Mouse (Mus musculus) embryonic facial prominence, embryonic 12.5 days (tissue): ENCODE measurements around the gene Tdrd3. TPM values are rescaled to one million over a fixed set of nuclear protein-coding genes. Genes with fewer than 3 reads are reported as not detected.

Experiments used
- ATAC-seq: fragments of 200-750 bp; cut with Nextera tagmentation; 2 replicates; pipeline ENCODE4 v1.8.0; 2017; ENCODE audit not compliant: insufficient number of reproducible peaks, insufficient read depth, low FRiP score, low TSS enrichment
- H3K27ac ChIP-seq: fragments of 300-500 bp; sonication (generic); 2 replicates; pipeline ENCODE4 v1.5.1; 2016; ENCODE audit warnings: mild to moderate bottlenecking
- H3K27me3 ChIP-seq: fragments of 300-500 bp; sonication (generic); 2 replicates; pipeline ENCODE4 v1.6.1; 2016; ENCODE audit warnings: mild to moderate bottlenecking, moderate library complexity
- H3K36me3 ChIP-seq: fragments of 300-500 bp; sonication (generic); 2 replicates; pipeline ENCODE4 v1.6.1; 2016; ENCODE audit warnings: mild to moderate bottlenecking
- H3K4me1 ChIP-seq: fragments of 300-500 bp; sonication (generic); 2 replicates; pipeline ENCODE4 v1.6.1; 2016
- H3K4me2 ChIP-seq: fragments of 300-500 bp; sonication (generic); replicated peaks from 2 replicates; pipeline ENCODE4 v1.6.1; 2016; ENCODE audit warnings: mild to moderate bottlenecking, moderate library complexity
- H3K4me3 ChIP-seq: fragments of 300-500 bp; sonication (generic); 2 replicates; pipeline ENCODE4 v1.5.1; 2016; ENCODE audit warnings: mild to moderate bottlenecking
- H3K9ac ChIP-seq: fragments of 300-500 bp; sonication (generic); 2 replicates; pipeline ENCODE4 v1.6.1; 2016; ENCODE audit warnings: mild to moderate bottlenecking, moderate library complexity
- H3K9me3 ChIP-seq: fragments of 300-500 bp; sonication (generic); 2 replicates; pipeline ENCODE4 v1.6.1; 2016; ENCODE audit warnings: mild to moderate bottlenecking, moderate library complexity
- WGBS: fragments of 180-500 bp; shearing (Covaris S2); methylation state at CpG from one replicate; pipeline ENCODE4 v1.1.7; 2016; 5-methylcytosine and 5-hydroxymethylcytosine counted together
- polyA plus RNA-seq: library from polyadenylated mRNA; unstranded; fragments of >200 nt; fragmentation: Nextera tagmentation; extraction: Ambion mirVana; gene quantifications from 2 replicates; pipeline ENCODE4 v1.2.1, GENCODE M21; 2016

The Tdrd3 gene
- polyA plus RNA-seq, 1 experiment from 2014 or later = 46.1 TPM

GRCm38 (mm10) chr14:87569471-87569870, 153.0 kb downstream of the Tdrd3 start:
- H3K27ac ChIP-seq = no peak overlapping the region
- WGBS = 77% methylated on average over 2 of the region's 2 CpGs

DNA sequence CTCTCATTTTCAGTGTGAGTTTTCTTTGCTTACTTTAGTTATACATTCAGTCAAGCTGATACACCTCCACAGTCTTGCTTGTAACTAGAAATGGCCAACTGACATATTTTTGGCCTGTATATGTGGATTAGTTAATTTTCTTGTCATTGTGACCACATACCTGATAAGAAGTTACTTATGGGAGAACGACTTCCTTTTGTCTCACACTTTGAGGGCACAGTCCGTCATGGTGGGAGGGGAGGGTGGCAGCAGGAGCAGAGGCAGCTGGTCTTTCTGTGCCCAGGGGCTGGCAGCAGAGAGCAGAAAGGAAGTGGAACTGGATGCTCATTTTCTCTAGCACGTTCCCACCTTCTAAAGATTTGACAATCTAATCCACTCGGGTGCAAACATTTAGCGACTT, 156.0 kb downstream of the Tdrd3 start:
- H3K4me1 ChIP-seq = peaks cover 11% of the 10 kb centered on the region
- ATAC-seq = no peak
- H3K27me3 ChIP-seq = no peaks in the 10 kb centered on the region
- H3K27ac ChIP-seq = no peak overlapping the region
- no peak overlapping the region for H3K4me3 ChIP-seq
- H3K9me3 ChIP-seq = no peaks in the 10 kb centered on the region
- H3K36me3 ChIP-seq = no peaks in the 10 kb centered on the region
- no peak overlapping the region for H3K4me2 ChIP-seq
- 71% methylated on average over 5 of the region's 5 CpGs for WGBS
- no peak overlapping the region for H3K9ac ChIP-seq

More at GRCm38 (mm10) chr14:87569471-87569870, 153.0 kb downstream of the Tdrd3 start:
- Histone ChIP-seq H3K9ac (no peak overlapping the region), H3K27me3 (no peaks in the 10 kb centered on the region), H3K4me3 (no peak overlapping the region), H3K4me2 (no peak overlapping the region), H3K9me3 (no peaks in the 10 kb centered on the region), H3K36me3 (no peaks in the 10 kb centered on the region), H3K4me1 (peaks cover 11% of the 10 kb centered on the region)
- no peak for ATAC-seq

GRCm38 (mm10) chr14:87582610-87583009, 166.2 kb downstream of the Tdrd3 start:
- no peak overlapping the region for H3K4me2 ChIP-seq
- H3K27me3 ChIP-seq = no peaks in the 10 kb centered on the region
- ATAC-seq = no peak
- no peak overlapping the region for H3K9ac ChIP-seq
- H3K36me3 ChIP-seq = no peaks in the 10 kb centered on the region
- H3K27ac ChIP-seq = no peak overlapping the region
- no peaks in the 10 kb centered on the region for H3K9me3 ChIP-seq
- 83% methylated on average over 3 of the region's 3 CpGs for WGBS
- H3K4me3 ChIP-seq = no peak overlapping the region
- no peaks in the 10 kb centered on the region for H3K4me1 ChIP-seq
